Mouse (Mus musculus) C2C12 (cell line): ENCODE measurements around the gene Cabin1. TPM values are rescaled to one million over a fixed set of nuclear protein-coding genes. Genes with fewer than 3 reads are reported as not detected.

Experiments used
- H3K27me3 ChIP-seq: one replicate; pipeline ENCODE4 v1.6.1; 2011; ENCODE audit not compliant: control insufficient read depth, insufficient read depth, insufficient read length
- H3K36me3 ChIP-seq: one replicate; pipeline ENCODE4 v1.6.1; 2011; ENCODE audit not compliant: control insufficient read depth, insufficient read depth
- H3K4me3 ChIP-seq: one replicate; pipeline ENCODE4 v1.5.1; 2011; ENCODE audit warnings: mild to moderate bottlenecking, control low read depth; ENCODE audit not compliant: poor library complexity, insufficient read depth, severe bottlenecking
- H3K79me2 ChIP-seq: one replicate; pipeline ENCODE4 v1.6.1; 2011; ENCODE audit not compliant: control insufficient read depth, insufficient read depth
- H3K79me3 ChIP-seq: one replicate; pipeline ENCODE4 v1.6.1; 2011; ENCODE audit warnings: low read depth, control low read depth
- H3ac ChIP-seq: one replicate; pipeline ENCODE3; 2011; ENCODE audit warnings: low read depth; ENCODE audit not compliant: control insufficient read depth, insufficient read length
- CEBPB ChIP-seq: IDR thresholded peaks from one replicate; pipeline ENCODE4 v1.6.1; 2011; ENCODE audit warnings: low read depth, mild to moderate bottlenecking, control low read depth, moderate library complexity
- CTCF ChIP-seq: IDR thresholded peaks from one replicate; pipeline ENCODE4 v1.5.1; 2011; ENCODE audit not compliant: control insufficient read depth, insufficient read depth, insufficient read length
- FOSL1 ChIP-seq: IDR thresholded peaks from one replicate; pipeline ENCODE4 v1.8.0; 2011; ENCODE audit warnings: mild to moderate bottlenecking, low read length; ENCODE audit not compliant: poor library complexity, insufficient read depth, severe bottlenecking
- MAX ChIP-seq: IDR thresholded peaks from one replicate; pipeline ENCODE4 v1.6.1; 2011; ENCODE audit warnings: mild to moderate bottlenecking, control low read depth
- MYOD1 ChIP-seq: IDR thresholded peaks from one replicate; pipeline ENCODE4 v1.6.1; 2011; ENCODE audit warnings: low read depth; ENCODE audit not compliant: control insufficient read depth, insufficient read length
- MYOG ChIP-seq: IDR thresholded peaks from one replicate; pipeline ENCODE4 v1.6.1; 2011; ENCODE audit not compliant: control insufficient read depth, insufficient read length; ENCODE audit errors: extremely low read depth
- USF1 ChIP-seq: IDR thresholded peaks from one replicate; pipeline ENCODE4 v1.6.1; 2011; ENCODE audit warnings: low read depth, mild to moderate bottlenecking, control low read depth, moderate library complexity
- polyA plus RNA-seq: library from polyadenylated mRNA; unstranded; fragments of >200 nt; fragmentation: generic; extraction: Trizol; gene quantifications from one replicate; pipeline ENCODE4 v1.2.1, GENCODE M21; 2012; ENCODE audit warnings: missing spikeins

The Cabin1 gene
- polyA plus RNA-seq, 1 experiment, result 24.5 TPM

- no peak for TF ChIP-seq FOSL1
- TF ChIP-seq USF1, result no peak
- TF ChIP-seq MYOD1, result no peak
- TF ChIP-seq MYOG, result no peak
- TF ChIP-seq MAX, result no peak
- TF ChIP-seq CTCF, result no peak
- TF ChIP-seq CEBPB, result no peak
- Histone ChIP-seq H3K79me3 (no peaks in the 10 kb centered on the region), H3ac (no peak overlapping the region), H3K36me3 (peaks cover 76% of the 10 kb centered on the region), H3K79me2 (no peaks in the 10 kb centered on the region), H3K4me3 (no peak overlapping the region), H3K27me3 (no peaks in the 10 kb centered on the region)
Observed at GRCm38 (mm10) chr10:75740866-75741265, 23.3 kb downstream of the Cabin1 start.

- H3K4me3 ChIP-seq, result no peak overlapping the region
- TF ChIP-seq MAX, result no peak
- no peak for TF ChIP-seq CEBPB
- TF ChIP-seq MYOD1, result no peak
- no peak for TF ChIP-seq FOSL1
- TF ChIP-seq USF1, result no peak
- no peak for TF ChIP-seq MYOG
- TF ChIP-seq CTCF, result no peak
- H3K79me3 ChIP-seq, result no peaks in the 10 kb centered on the region
- H3ac ChIP-seq, result no peak overlapping the region
- peaks cover 84% of the 10 kb centered on the region for H3K36me3 ChIP-seq
- H3K27me3 ChIP-seq, result no peaks in the 10 kb centered on the region
- H3K79me2 ChIP-seq, result no peaks in the 10 kb centered on the region
Observed at GRCm38 (mm10) chr10:75725449-75725848, 38.7 kb downstream of the Cabin1 start.

- H3K27me3 ChIP-seq, result no peaks in the 10 kb centered on the region
- no peak overlapping the region for H3ac ChIP-seq
- H3K79me3 ChIP-seq, result no peaks in the 10 kb centered on the region
- H3K79me2 ChIP-seq, result no peaks in the 10 kb centered on the region
- no peak overlapping the region for H3K4me3 ChIP-seq
- TF ChIP-seq MAX (no peak), CTCF (no peak), CEBPB (no peak), MYOG (no peak)
- peaks cover 77% of the 10 kb centered on the region for H3K36me3 ChIP-seq
Observed at GRCm38 (mm10) chr10:75720215-75720614, 43.9 kb downstream of the Cabin1 start.

GRCm38 (mm10) chr10:75714795-75715194, 49.3 kb downstream of the Cabin1 start:
- H3ac ChIP-seq, result no peak overlapping the region
- H3K36me3 ChIP-seq, result peaks cover 59% of the 10 kb centered on the region
- H3K79me2 ChIP-seq, result no peaks in the 10 kb centered on the region
- TF ChIP-seq MYOG (no peak), MYOD1 (no peak), USF1 (no peak), CTCF (no peak), FOSL1 (no peak), MAX (no peak), CEBPB (no peak)
- H3K79me3 ChIP-seq, result no peaks in the 10 kb centered on the region
- H3K4me3 ChIP-seq, result no peak overlapping the region
- no peaks in the 10 kb centered on the region for H3K27me3 ChIP-seq

- Histone ChIP-seq H3K79me3 (no peaks in the 10 kb centered on the region), H3K36me3 (peaks cover 58% of the 10 kb centered on the region), H3ac (no peak overlapping the region), H3K4me3 (no peak overlapping the region), H3K27me3 (no peaks in the 10 kb centered on the region), H3K79me2 (no peaks in the 10 kb centered on the region)
- TF ChIP-seq USF1 (no peak), CEBPB (no peak), MAX (no peak), MYOD1 (no peak), CTCF (no peak), MYOG (no peak)
Observed at GRCm38 (mm10) chr10:75713026-75713425, 51.1 kb downstream of the Cabin1 start.

- TF ChIP-seq MYOD1 (no peak), MYOG (no peak), CEBPB (no peak), MAX (no peak), CTCF (no peak), FOSL1 (no peak), USF1 (no peak)
- H3K4me3 ChIP-seq, result no peak overlapping the region
- H3K36me3 ChIP-seq, result peaks cover 42% of the 10 kb centered on the region
- H3K79me2 ChIP-seq, result no peaks in the 10 kb centered on the region
- H3K79me3 ChIP-seq, result no peaks in the 10 kb centered on the region
- H3K27me3 ChIP-seq, result no peaks in the 10 kb centered on the region
- no peak overlapping the region for H3ac ChIP-seq
Observed at GRCm38 (mm10) chr10:75710210-75710609, 53.9 kb downstream of the Cabin1 start.
